Mouse (Mus musculus): ENCODE results near the gene Nedd9.
A peak's percentile ranks its signal among the peaks of the same experiment; 100 is the strongest.

Nedd9 gene

DNA sequence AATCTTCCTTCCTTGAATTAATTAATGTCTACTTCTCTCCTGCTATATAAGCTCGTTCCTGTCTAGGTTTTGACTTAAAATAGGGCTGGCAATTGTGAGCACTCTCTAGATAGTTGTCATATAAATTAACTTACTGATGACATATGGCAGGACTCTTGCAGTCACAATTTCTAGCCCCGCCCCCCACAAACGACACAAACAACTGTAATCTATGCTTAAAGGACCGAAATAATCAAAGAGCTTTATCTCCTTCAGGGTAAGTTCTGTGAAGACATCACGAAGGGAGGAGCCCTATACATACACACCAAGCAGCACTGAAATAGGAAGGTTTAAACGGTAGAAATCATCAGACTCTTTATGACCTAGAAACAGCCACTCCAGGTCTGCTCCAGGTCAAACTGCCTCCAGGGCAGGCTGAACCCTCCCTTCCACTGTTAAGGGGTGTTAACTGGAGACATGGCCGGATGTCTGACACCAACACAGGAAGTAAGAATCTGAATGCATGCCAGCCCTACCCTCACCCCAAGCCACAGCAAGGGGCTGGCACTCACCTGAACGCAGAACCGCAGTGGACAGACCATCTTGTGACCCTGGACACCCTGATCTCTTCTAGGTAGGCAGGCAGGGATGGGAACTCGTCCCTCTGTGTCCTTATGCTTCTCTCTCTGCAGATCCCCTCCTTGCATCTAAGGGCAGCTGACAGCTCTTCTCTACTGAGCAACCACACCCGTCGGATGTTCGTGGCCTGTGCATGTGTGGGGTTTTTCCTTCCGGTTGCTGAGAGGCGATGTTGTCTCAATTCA is at the start of gene Nedd9:
Gene Nedd9 (minus strand): TSS at position 757 of the 803 bp plus-strand sequence.
- no peak for DNase-seq (ENCODE audit: extremely low spot score)

DNA sequence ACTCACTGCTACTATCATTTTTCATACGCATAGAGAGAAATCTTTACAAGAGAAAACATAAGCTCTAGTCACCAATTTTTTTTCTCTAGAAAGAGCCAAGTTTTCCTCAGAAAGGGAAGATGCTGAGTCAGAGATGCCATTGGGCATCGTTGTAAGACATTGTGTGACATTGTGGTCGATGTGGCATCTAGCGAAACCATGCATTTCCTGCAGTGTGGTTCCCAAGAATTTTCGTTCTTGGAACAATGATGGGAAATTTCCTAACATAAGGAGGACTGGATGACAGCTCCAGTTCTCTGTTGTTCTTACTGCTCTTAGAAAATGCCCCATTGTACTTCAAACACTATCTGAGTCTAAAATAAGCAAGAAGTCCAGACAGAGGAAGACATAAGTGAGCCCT is 45.5 kb upstream of the Nedd9 start:
- DNase-seq (ENCODE audit: extremely low spot score) = no peak

DNA sequence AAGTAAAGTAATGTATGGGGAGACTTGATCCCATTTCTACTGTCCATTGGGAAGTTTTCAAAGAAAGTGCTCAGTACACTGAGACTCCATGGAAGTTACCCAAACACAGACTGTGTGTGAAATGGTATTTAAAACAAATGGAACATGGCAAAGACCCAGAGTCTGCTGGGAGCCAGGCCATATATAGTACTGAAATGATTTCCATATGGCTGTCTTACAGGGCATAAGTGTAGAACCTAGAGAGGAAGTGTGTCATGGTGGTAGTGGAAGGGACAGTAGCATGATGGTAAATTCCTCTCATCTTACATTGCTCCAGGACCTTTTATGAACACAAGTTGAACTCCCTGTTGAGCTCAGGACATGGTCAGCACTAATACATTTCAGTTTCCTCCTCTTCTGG is 43.2 kb upstream of the Nedd9 start:
- no peak for DNase-seq (ENCODE audit: extremely low spot score)

DNA sequence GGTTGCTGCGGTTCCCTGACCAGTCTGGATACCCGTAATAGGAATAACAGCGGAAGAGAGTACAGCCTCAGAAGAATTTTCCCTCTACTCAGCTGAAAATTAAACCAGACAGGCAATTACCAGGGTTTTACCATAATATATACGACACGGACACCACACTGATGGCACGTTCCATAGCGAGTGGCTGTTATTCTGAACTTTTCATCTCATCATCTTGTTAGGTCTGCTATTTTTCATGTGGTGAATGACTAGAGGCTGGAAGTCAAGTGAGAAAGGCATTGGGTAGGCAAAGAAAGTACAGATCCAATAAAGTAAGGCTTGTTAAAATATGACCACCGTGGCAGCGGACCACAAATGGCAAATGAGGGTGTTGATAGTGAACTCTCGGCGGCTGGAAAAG is 37.0 kb upstream of the Nedd9 start:
- DNase-seq (ENCODE audit: extremely low spot score) = no peak

DNA sequence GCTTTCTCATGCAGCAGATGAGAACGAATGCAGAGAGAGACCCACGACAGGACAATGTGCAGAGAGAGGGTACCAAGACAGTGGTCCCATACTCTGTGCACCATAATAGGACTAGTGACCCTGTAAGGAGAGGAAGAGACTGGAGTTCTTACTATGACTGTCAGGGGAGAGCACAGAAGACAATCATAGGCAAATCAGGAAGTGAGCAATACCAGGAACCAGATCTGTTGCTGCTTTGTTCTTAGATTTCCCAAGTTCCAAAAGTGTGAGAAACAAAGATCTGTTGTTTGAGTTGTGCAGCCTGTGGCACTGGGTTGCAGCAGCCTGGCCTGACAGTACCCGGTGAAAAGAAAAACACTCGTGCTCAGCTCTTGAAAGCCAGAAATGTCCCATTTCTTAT is 34.1 kb upstream of the Nedd9 start:
- DNase-seq (ENCODE audit: extremely low spot score) = no peak

DNA sequence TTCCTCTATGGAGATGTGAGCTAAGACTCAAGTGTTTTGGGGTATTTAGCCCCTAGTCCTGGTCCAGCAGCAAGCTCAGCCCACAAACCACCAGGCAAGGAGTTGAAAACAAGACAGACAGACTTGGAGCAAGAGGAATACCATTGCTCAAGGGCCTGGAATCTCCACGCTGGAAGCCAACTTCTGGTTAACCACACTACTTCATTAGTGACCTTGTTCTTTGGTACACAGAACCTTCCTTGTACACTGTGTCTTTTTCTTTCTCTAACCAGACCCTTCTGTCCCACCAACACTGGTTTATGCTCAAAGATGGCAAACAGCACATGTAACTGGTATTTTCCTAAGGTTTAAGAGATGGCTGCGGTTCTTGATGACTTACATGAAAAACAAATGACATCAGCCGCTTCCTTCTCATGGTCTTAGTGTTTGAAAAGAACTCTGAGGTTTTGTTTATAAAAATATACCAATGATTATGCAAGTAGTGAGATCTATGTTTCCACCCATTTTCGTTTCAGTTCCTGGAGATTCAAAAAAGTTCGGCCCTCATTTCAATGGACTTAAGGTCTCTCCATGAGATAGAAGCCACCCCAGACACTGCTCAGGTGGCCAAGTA is 33.5 kb upstream of the Nedd9 start:
- no peak for DNase-seq (ENCODE audit: extremely low spot score)

DNA sequence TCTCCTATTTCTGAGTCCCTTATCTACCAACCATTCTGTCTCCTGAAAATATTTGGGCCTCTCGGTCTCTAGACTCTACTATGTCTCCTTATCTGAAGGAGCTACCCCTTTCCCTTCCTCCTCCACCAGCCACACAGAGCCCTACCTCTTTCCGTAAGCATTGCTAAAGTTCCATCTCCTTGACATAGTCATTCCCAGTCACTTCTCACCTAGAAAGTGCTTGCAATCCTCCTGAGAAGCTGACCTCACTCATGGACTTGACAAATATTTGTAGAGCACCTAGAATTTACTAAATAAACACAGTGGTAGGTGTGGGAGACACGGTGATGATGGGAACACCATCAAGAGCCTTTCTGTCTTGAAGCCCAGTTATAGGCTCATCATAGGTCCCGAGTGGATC is 32.6 kb upstream of the Nedd9 start:
- DNase-seq (ENCODE audit: extremely low spot score) = no peak

DNA sequence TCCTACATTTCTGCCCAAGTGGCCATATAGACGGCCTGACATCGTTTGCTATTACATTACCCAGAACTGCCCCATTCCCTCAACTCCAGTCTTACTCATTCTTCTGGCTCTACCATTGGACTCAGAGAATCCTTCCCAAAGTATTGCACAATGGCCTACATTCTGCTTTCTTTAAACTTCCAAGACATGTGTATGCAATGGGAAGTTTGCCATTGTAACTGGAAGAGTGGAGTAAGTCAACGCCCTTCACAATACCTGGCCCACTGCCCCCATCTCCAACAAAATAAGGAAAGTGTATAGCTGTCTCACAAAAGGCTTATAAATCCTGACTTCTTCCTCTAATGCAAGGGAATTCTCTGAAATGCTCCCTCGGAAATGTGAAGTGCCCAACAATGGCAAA is 30.0 kb upstream of the Nedd9 start:
- no peak for DNase-seq (ENCODE audit: extremely low spot score)

DNA sequence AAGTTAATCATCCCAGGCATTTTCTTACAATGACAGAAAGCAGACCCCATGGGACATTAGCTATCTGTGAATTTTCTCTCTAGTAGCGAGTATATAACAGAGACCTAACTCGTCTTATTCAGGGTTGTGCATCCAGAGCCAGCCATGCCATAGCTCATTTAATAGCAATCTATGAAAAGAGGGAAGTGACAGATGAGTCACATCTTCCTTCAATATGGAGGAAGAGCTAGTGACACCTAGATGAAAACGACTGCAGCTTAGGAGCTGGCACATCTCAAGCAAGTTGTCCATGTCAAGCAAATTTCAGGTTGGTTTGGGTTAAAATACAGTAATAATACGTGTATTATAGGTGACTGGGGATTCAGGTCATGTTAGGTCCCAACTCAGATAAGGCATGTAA is 28.6 kb upstream of the Nedd9 start:
- no peak for DNase-seq (ENCODE audit: extremely low spot score)

DNA sequence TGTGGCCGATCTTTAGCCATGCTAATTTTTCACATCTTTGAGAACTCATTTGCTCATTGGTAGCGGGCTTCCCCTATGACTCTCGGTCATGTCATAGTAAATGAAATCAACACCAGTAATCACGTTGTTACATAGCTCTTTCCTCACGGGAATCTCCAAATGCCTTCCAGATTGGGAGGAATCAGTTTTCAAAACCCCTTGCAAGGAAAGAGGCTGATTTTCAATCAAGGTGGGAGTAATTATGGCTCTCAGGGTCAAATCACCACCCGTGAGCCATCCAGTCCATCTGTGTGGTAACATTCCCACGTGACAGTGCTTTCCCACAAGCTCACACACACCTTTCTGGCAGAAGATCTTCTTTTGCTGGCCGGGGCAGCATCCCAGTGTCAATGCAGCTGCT is 27.8 kb upstream of the Nedd9 start:
- DNase-seq (ENCODE audit: extremely low spot score) = peak; percentile 29

DNA sequence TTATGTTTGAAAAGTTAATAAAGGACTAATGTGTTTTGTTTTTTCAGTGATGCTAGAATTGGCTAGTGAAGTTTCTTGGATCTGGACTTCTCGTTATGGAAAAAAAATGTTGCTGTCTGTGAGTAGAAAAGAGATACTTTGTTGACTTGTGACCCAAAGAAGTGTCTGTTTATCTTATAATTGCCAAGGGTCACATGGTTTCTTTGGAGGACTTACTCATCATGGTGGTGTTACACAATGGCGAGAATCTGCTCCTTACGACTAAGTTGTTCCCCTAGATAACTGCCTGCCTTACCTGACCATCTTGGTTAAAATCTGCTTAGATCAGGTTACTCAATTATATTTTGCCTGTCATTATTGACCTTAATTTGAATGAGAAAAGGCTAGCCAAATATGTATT is 26.3 kb upstream of the Nedd9 start:
- DNase-seq (ENCODE audit: extremely low spot score) = no peak

DNA sequence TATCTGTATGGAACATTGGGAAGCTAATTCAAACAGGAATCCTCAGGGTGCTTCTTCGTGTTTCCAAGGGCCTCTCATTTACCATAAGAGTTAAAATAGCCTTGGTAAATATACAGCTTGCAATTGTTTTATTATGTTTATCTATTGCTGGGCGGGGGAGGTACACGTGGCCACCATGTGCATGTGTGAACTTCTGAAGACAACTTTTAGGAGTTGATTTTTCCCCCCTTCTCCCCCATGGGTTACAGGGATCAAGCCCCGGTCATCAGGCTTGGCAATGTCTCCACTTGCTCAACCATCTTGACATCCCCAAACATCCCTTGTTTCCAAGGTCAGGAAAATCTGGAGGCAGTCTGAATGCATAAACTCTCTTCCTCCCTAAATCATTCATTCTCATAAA is 25.1 kb upstream of the Nedd9 start:
- DNase-seq (ENCODE audit: extremely low spot score) = no peak

DNA sequence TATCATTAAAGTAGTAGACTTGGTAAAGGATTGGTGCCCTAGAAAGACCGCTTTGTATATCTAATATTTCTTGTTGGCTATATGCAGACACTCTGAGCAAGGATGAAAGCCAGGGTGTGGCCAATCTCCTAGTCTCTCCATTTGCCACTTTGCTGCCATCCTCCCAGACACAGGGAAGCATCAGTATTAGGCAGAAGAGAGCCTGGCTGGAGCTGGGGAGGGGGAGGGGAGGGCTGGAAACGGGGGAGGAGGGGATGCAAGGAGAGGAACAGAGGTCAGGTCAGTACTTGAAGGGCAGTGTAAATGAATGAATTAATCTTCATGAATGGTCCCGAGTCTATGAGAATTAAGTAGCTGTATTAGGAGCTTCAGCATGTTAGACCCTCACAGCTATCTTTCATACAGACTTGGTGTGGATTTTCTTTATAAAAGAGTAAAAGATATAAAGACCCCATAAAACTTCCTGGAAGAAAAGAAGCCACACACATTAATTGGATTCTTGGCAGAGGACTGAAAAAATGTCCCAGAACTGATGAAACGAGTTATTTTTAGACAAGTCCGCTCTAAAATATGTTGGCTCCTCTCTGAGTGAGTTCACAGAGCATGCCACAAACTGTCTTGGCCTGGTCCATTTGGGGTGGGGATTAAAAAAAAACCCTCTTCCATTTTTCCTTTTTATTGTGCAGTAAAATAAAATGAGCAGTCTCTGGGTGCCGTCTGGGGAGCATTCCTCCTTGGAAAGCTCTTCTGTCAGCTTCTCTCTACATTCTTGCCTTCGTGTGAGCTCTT is 23.7 kb upstream of the Nedd9 start:
- peak; percentile 31 for DNase-seq (ENCODE audit: extremely low spot score)

DNA sequence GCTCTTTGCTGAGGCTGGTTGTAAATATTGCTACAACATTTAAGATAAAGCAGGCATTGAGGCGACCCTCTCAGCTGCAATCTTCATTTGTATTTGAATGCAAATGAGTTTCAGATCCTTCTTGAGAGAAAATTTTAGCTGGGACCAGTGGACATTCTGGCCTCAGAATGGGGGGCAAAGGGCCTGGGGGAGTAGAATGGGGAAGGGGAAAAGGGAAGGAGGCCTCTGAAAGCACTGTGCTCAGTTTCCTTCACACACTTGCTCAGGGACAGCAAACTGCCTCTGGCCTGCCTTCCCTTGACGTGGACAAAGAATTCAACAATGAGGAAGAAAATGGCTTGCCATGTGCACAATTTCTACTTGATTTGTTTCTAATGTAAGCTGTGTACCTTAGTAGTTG is 18.4 kb upstream of the Nedd9 start:
- DNase-seq (ENCODE audit: extremely low spot score) = no peak

DNA sequence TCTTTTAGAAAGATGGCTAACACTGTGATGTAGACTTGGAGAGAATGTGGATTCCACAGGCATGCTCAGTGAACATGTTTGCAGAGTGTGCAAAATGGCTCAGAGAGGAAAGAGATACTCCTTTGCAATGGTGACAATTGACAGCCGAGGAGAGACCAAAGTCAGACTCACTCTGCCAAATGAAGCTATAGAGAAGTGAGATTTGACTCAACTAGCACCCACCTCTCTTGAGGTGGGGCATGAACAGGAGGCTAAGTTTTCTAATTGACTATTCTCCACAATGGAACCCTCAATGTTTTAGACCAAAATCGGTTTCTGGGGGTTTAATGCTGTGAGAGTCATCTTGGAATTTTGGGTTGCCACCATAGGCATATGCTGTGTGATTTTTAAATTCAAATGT is 17.8 kb upstream of the Nedd9 start:
- DNase-seq (ENCODE audit: extremely low spot score) = no peak

DNA sequence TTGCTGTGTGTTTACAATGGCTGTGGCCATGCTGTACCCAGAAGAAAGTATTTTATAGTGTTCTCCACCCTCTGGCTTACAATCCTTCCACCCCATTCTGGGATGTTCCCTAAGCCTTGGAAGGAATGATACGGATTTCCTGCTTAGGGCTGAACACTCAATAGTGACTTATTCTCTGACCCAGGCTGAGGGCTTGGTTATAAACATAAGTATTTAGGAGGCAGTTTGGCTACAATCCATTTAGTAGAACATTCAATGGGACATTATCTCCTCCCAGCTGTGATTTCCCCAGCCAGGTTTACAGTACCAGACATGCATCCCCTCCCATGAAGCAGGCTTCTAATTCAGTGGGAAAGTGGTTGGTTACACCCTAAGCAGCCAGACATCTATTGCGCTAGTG is 17.3 kb upstream of the Nedd9 start:
- no peak for DNase-seq (ENCODE audit: extremely low spot score)

DNA sequence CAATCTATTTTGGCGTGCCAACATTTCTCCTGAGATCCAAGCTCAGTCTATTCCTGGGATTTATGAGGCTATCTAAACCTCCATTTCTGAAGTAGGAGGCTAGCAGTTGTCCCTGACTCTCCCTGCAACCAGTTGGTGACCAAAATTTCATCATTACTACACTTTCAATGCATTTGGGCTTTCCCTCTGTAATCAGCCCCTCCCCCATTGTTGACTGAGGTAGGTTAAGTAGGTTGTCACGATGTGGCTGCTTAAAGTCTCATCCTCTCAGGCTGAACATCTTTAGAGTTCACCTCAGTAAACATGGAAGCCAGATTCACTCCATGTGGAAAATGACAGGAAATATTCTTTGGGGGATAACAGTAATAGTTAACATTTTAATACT is 15.7 kb upstream of the Nedd9 start:
- DNase-seq (ENCODE audit: extremely low spot score) = no peak

DNA sequence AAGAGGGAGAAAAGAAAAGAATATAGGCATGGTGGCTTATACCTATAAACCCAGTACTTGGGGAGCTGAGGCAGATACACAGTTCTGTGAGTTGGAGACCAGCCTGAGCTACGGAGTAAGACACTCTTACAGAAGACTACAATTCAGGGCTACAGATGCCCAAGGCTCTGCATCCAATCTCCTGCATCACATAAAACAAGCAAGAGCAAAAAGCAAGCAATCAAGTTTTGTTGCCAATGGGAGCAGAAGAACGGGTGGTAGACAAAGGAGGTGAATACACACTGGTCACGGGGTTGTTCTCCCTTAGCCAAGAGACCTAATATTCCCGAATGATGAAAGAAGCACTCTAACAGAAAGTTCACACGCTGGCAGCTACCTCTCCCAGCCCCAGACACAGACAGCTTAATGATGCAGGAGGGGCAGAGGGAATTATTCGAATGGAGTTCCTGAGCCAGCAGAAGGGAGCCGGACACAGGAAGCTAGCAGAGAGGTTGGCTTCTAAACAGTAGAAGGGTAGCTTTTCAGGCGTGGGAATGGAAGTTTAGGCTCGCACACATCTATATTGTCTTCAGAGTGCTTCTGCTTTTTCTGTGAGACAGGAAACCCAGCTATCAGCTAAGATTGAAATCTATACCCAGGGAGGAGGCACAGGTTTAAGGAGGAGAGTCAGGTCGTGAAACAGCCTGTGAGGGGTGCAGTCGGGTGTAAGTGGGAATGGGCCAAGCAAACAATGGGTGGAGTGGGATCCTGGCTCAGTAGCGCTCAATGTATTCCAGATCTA is 15.2 kb upstream of the Nedd9 start:
- DNase-seq (ENCODE audit: extremely low spot score) = no peak

DNA sequence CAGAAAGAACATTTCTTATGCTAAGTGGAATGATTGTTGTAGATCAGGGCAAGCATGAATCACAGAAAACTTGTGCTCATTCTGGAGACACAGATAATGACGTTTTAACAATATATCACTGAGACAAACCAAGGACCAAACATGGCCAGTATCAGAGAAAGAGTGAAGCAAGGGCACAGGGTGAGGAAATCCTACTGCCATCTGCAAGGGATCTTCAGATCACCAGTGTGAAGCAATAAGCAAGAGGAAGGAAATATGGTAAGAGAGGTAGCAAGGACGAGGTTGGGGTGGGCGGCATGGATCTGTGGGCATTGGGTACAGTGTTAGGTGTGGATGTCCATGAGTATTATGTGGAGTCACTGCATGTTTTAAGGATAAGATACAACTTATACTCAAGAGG is 13.6 kb upstream of the Nedd9 start:
- DNase-seq (ENCODE audit: extremely low spot score) = no peak

DNA sequence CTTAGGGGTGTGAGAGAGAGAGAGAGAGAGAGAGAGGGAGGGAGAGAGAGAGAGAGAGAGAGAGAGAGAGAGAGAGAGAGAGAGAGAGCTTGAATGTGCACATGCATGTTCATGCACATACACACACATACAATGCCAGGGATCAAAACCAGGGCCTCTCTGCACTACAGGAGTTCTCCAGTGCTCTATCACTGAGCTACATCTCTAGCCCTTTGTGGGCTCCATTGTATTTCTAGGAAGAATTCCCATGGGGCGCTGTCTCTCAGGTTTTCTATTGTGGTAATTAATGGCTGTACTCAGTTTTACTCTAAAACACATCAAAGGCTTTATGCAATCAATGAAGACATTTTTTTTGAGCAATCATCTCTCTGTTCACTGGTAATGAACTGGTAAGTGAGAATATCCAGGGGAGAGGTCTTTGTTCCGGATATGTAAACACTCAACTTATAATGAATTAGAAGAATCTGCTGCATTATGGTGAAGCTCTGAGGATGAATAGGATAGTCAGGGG is 11.5 kb upstream of the Nedd9 start:
- no peak for DNase-seq (ENCODE audit: extremely low spot score)

DNA sequence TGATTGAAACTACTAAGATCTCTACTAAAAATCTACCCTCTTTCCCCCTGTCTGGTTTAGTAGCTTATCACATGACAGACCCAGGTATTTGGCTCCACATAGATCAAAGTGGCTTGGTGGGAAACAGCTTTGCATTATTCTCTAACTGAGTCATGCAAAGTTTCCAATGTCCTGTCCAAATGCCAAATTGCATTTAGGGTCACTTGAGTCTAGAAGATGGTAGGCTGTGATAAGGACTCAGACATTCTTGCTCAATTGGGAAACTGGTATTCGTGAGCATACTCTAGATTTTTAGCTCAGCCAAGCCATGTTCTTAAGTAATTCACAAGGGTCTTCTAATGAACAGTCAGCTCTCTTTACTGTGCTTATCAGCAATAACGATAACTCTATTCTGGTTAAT is 7.5 kb upstream of the Nedd9 start:
- DNase-seq (ENCODE audit: extremely low spot score) = no peak

Data from embryo, embryonic 9.5 days (tissue).